Mouse (Mus musculus) kidney, adult 2 months (tissue): ENCODE measurements around the gene Gnaq.

ENCODE experiments used
- CTCF ChIP-seq: fragments of 200-500 bp; conservative IDR thresholded peaks from 2 replicates; pipeline ENCODE4 v1.5.1; 2011; ENCODE audit warnings: low read depth, mild to moderate bottlenecking, control low read depth, low read length, moderate library complexity, mixed read lengths; ENCODE audit not compliant: insufficient read depth, insufficient read length
- POLR2A ChIP-seq: fragments of 200-500 bp; IDR thresholded peaks from one replicate; pipeline ENCODE4 v1.6.1; 2011; ENCODE audit warnings: low read depth, low read length, control low read depth

GRCm38 (mm10) chr19:16319986-16320385 is 187.4 kb downstream of the Gnaq start:
- TF ChIP-seq CTCF = no peak
- no peak for TF ChIP-seq POLR2A
